ENCODE assay signal across 19 mouse cellular contexts in genomic region chr3:32505841-32506240, GRCm38 (mm10). TPM values are rescaled to one million over a fixed set of nuclear protein-coding genes. Genes with fewer than 3 reads are reported as not detected.
"Had no signal": no experiment of that assay in that cellular context is flagged by ENCODE, and none has a peak within 500 bp of the region (broad histone marks: within the 10 kb centered on the region; RNA-seq: fewer than 3 reads in every experiment).

No protein-coding gene starts in this region.

- H3K27ac ChIP-seq: neural tube, embryonic 15.5 days; stomach, embryonic 15.5 days; stomach, postnatal 0 days had no signal

- DNase-seq: retina, postnatal 1 day; right cerebral cortex, adult 18-20 months; right cerebral cortex, postnatal 14 days; right cerebral cortex, postnatal 25 days; right cerebral cortex, postnatal 4 days; spleen, adult 18-20 months; thymus, adult 18-20 months; thymus, adult 2 months; thymus, postnatal 14 days; thymus, postnatal 25 days; thymus, postnatal 36 days; thymus, postnatal 4 days had no signal

- H3K9ac ChIP-seq: neural tube, embryonic 15.5 days; stomach, embryonic 15.5 days had no signal

- H3K27me3 ChIP-seq: neural tube, embryonic 15.5 days; stomach, embryonic 15.5 days had no signal

- H3K9me3 ChIP-seq: neural tube, embryonic 15.5 days; stomach, embryonic 15.5 days had no signal

- H3K36me3 ChIP-seq: neural tube, embryonic 15.5 days; stomach, embryonic 15.5 days had no signal

- H3K4me3 ChIP-seq: neural tube, embryonic 15.5 days; stomach, embryonic 15.5 days had no signal

- H3K4me2 ChIP-seq: neural tube, embryonic 15.5 days; stomach, embryonic 15.5 days had no signal

RNA-seq across cellular contexts. Expression of gene Kcnmb3, which starts 13.8 kb away (rescaled TPM):
- polyA plus RNA-seq: neural tube, embryonic 15.5 days; small intestine, adult 2 months; stomach, embryonic 14.5 days; stomach, embryonic 16.5 days; urinary bladder, adult 2 months had no signal
